Mouse (Mus musculus): Measurements from ENCODE around the gene Spint1.

The Spint1 gene

DNA sequence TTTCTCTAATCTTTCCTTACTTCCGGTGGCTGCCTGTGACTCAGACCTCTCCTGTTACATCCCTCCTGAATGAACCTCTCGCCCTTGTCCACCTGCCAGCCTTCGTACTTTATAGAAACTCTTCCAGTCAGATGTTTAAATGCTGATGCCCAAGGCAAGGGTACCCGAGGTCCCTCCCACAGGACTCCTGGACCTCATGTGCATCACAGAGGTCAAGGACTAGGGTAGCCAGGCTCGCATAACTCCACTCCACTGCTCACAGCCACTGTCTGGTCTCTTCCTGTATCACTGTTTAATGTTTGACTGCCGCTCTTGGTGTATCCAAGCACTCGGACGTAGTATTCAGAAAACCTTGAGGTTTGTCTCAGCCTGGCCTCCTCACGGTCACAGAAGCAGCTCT, 5.4 kb downstream of the Spint1 start:
- in situ Hi-C loops (cut with MseI, MboI) = no loop called here

DNA sequence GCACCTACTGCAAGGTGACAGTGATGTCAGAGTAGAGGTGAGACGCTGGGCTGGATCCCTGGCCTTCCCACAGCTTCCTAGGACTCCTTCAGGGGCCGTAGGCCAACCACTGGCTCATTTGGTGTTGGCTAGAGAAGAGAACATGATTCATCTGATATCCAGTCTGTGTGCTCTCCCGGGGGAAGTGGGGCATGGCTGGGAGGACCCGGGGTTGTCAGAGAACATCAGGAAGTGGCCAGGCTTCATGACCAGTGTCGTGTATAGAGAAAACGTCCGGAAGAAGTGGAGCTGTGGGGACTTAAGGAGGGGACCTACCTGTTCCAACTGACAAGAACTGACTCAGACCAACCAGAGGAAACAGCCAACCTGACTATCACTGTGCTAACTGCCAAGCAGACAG, 8.1 kb downstream of the Spint1 start:
- in situ Hi-C loops (cut with MseI, MboI) = no loop called here

DNA sequence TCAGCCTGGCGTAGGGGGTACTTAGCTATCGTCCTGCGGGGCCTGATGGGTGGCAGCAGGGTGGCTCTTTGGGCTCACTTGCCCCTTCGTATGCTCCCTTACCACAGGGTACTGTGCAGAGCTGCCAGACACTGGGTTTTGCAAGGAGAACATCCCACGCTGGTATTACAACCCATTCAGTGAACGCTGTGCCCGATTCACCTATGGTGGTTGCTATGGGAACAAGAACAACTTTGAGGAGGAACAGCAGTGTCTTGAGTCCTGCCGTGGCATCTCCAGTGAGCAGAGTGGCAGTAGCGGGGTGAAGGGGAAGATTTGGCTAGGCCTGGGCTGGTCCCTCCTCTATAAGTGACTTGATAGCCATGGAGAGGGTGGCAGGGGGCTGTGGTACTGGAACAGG, 10.7 kb downstream of the Spint1 start:
- in situ Hi-C loops (cut with MseI, MboI) = no loop called here

DNA sequence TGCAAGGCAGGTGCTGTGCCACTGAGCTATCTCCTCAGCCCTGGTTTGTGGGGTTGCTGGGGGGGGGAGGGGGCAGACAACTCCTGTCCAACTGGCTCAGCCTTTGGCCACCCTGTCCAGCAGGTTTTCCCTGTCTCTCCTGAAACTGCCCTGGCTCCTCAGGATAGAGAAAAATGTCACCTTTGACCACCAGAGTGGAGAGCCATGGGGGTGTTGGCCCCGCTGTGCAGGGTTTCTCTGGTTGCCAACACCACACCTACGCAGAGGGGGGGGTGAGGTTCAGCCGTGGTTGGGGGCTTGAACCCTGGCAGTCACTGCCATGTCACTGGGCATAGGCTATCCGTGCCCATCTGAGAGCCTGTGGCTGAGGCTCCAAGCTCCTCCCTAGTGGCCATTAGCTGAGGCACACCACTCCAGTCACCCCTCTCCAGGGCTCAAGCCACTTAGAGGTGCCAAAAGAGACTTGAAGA, 12.5 kb downstream of the Spint1 start:
- in situ Hi-C loops (cut with MseI, MboI) = loop anchor here (5.0 kb wide), 1 partner anchor 38 kb away; the partner anchor contains the start of gene Vps18 (in 2 of the 2)

DNA sequence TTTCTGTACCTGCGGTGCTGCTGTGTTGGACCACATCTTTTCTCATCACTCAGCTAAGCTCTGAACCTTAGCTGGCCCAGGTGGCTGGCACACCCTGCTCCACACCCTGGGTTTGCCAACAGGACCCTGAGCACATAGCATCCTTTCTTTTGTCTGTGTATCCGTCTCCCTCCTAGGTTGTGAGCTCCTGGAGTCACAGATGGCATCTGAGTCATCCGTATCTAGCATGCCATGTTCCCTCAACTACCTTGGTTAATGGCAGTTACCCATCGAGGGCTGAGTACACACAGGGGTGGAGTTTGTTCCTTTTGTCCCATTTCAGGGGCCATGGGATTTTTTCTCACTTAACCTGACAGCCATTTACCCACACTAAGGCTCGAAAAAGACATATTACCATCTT, 13.2 kb downstream of the Spint1 start:
- in situ Hi-C loops (cut with MseI, MboI) = loop anchor here (5.0 kb wide), 1 partner anchor 37 kb away; the partner anchor contains the start of gene Vps18 (in 2 of the 2)

DNA sequence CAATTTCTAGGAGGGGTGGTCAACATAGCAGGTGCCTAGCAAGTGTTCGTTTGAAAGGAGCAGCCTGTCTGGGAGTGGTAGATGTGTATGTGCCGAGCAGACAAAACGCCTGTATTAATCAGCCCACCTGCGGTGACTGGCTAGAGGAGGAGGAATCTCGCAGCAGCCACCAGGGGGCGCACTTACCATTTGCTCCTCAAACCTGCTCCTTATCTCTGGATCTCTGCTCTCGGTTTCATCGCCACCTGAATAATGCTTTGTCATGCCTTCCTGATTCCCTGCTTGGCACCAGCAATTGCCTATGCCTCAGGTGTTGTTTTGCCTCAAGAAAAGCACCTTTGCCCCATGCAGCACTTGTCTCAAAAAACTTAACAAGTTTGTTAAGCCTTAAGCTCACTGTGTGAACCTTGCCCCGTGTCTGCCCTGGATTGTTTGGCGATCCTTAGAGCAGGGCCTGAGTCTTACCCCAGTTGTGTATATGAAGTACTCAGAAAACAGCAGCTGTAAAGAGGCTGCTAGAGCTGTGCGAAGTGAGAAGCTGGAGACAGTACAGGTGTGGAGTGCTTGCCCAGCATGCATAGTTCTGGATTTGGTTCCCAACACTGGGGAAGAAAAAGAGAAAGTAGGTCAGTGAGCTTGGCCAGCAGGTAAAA, 13.8 kb downstream of the Spint1 start:
- in situ Hi-C loops (cut with MseI, MboI) = loop anchor here (5.0 kb wide), 1 partner anchor 36 kb away; the partner anchor contains the start of gene Vps18 (in 2 of the 2)

DNA sequence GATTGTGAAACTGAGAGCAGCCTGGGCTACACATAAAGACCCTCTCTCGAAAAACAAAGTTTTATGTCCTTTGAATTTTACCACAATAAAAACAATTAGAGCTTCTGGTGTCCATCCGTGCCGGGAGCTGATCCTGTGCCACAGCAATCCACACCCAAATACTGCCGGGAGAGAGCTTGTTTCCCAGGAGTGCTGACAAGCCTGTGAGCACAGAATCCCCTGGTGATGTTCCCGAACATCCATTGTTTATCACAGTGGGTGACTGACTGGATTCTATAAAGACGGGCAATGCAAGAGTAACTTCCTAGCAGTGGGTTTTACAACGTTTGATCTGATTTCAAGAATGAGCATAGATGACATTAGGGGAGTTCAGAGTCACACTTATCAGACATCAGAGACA, 17.8 kb downstream of the Spint1 start:
- in situ Hi-C loops (cut with MseI, MboI) = loop anchor here (5.0 kb wide), 1 partner anchor 32 kb away; the partner anchor contains the start of gene Vps18 (in 2 of the 2)

DNA sequence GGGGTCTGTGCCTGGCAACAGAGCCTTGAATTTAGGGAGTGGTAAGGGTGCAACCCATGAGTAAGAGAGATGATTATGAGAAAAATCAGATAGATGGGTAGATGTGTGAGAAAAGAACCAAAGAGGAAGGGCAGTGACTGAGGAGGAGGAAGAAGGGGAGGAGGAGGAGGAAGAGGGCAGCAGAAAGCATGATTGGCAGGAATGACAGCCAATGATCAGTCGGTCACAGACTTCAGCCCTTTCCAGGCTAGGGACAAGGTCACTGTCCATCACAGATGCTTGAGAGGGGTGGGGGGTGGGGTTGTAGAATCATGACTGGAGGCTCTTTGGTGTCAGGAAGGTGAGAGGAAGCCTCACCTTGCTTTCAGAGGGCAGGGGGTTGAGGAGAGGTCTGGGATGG, 23.4 kb downstream of the Spint1 start:
- in situ Hi-C loops (cut with MseI, MboI) = no loop called here

DNA sequence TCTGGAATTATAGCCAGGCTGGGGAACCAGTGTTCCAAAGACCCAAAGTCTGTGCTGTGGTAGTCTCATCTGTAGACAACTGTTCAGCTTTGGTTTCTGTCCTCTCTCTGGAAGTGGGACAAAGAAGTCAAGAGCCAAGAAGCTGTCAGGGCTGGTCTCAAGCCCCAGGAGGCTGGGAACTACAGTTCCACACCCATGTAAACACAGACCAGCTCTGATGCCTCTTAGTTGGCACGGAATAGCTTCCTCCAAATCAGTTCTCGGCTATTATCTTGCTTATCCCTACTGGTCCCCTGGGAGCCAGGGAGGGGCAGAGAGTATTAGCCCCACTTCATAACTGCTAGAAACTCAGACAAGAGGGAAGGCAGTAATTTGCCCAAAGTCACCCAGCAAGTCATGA, 24.2 kb downstream of the Spint1 start:
- in situ Hi-C loops (cut with MseI, MboI) = no loop called here

DNA sequence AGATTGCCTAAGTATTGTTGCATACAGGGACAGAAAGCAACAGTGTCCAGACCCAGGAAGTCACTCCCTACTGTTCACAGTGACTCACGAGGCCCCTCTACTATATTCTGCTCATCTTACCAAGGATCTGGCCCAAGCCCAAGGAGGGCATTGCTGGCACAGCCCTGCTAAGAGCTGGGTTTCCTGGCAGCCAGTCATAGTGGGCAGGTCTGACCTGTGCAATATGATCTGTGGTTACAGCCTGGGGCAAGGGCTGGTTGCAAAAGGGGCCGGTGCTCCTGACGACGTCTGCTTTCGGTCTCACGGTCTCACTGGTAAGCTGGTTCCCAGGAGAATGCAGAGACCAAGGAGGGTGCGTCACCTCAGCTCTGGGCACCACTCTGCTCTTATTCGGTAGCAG, 25.8 kb downstream of the Spint1 start:
- in situ Hi-C loops (cut with MseI, MboI) = no loop called here

DNA sequence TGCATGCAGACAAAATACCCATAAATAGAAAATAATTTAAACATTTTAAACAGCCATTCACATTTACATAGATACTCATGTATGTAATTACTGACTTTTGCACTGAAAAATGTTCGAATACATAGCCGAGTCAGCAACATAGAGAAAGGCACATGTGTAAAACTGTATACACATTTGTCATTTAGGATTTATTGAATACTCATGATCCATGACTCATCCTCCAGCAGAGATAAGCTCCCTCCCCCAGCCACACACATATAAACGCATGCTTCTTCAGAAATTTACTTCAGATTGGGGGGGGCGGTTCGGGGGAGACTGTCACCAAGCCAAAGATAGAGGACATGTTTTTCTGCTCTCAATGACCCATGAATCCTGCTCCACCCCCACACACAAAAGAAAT, 26.7 kb downstream of the Spint1 start:
- in situ Hi-C loops (cut with MseI, MboI) = no loop called here

DNA sequence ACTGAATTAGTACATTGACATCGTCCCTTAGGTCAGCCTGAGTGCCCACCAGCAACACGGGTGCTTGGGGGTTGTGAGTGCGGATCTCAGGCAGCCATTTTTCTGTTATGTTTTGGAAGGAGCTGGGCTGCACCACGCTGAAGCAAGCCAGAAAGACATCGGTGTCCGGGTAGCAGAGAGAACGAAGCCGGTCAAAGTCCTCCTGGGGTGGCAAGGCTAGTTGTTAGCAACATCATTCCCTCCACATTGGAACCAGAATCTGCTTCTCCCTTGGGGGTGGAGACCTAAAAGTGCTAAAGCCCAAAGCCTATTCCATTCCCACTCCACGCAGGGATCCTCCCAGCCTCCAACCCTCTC, 33.1 kb downstream of the Spint1 start:
- in situ Hi-C loops (cut with MseI, MboI) = no loop called here

DNA sequence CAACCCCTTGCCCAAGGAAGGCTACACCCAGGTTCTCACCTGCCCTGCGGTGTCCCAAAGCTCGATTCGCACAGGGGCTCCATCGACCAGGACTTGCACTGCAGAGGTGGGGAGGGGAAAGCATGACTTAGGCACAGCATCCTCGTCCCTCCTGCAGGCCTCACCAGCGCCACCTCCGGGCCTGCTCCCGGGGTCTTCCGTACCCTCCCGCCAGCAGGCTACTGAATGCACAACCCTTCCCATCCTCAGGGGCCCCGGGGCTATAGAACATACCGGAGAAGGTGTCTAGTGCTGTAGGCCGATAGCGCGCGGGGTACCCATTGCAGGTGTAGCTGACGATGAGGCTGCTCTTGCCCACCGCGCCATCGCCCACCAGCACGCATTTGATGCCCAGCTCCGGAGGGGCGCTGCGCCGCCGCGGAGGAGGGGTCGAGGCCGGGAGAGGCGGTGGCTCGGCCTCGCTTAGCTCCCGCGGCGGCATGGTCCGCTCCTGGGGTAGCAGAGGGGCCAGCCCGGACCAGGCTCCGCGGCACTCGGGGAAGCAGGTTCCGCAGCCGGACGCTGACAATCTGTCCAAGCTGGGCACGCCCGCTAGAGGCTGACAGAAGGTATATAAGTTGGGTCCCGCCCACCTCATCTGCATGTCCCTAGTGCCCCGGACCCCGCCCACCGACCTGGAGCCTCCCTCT, 33.6 kb downstream of the Spint1 start, which contains the start of gene Rhov:
TSS of gene Rhov (minus strand) at position 630 of the 689 bp plus-strand sequence.
- in situ Hi-C loops (cut with MseI, MboI) = no loop called here

DNA sequence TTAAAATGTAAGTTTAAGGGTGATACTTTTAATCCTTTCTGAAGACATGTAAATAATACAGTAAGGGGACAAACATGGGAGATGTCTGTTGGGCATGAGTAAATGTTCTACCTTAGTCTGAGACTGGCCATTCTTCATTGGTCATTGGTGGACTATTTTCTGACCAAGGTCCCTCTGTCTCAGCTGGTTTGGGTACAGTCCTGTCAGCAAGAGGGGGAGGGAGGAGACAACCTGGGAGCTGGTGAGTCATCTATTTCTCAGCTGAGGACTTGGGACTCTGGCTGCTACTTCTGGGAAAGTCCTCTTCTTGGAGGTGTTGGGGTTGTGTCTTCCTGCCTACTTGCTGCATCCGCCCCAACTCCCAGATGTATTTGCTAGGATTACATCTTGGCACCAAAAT, 37.0 kb downstream of the Spint1 start:
- in situ Hi-C loops (cut with MseI, MboI) = no loop called here

DNA sequence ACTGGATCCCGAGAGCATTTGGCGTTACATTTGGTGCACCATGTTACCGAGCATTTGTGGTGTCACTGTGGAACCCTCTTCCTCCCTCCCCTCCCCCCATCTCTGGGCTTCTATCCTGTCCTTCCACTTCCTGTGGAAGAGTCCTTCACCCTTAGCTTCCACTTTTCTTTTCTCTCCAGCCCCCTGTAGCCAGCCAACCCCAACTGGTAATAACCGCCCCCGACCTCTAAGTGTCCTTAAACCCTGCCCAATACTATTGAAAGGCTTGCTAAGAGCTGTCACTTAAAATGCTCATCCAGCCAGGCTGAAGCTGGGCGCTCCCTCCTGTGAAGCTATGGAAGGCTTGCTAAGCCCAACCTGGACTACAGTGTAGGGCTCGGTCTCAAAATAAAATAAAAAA, 39.8 kb downstream of the Spint1 start:
- in situ Hi-C loops (cut with MseI, MboI) = no loop called here

DNA sequence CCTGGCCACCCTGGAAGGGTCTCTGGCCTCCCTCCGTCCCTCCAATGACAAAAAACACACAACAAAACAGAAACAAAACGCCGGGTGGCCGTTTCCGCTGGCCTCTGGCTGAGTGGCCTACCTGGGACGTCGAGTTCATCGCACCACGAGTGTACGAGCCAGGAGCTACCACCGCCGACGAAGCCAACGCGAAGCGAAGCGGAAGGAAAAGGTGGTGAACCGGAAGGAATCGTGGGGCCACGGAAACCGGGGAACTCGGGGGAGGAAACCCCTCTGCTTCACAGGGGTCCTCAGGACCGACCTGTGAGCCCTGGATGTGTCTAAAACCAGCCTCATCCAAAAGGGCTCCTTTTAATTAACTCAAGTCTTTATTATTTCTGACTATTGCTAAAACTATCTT, 40.6 kb downstream of the Spint1 start:
- in situ Hi-C loops (cut with MseI, MboI) = no loop called here

DNA sequence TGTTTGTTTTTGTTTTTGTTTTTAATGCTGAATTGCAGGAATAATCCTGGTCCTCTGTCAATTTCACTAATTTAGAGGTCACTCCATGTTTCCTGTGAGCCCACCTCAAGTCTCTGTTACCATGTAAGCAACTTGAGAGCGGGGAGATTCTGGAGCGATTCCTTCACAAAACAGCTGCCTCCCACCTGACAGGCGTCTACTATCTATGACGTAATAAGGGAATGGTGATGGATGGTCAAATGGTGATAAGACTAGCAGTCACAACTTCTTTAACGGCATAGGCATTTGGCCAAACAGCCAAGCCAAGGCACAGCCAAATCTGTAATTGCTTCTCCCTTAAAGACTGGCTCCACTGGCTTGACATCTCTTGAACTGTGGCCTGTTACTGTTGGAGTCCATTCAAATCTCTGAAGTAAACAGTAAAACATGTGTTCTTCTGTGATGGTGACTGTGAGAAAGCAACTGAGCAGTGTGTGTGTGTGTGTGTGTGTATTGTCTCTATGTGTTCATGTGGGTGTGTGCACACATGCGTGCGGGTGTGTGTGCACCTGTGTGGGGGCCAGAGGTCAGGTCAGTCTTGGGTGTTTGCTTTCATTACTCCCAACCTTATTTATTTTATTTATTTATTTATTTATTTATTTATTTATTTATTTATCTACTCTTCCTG, 44.9 kb downstream of the Spint1 start:
- in situ Hi-C loops (cut with MseI, MboI) = no loop called here

DNA sequence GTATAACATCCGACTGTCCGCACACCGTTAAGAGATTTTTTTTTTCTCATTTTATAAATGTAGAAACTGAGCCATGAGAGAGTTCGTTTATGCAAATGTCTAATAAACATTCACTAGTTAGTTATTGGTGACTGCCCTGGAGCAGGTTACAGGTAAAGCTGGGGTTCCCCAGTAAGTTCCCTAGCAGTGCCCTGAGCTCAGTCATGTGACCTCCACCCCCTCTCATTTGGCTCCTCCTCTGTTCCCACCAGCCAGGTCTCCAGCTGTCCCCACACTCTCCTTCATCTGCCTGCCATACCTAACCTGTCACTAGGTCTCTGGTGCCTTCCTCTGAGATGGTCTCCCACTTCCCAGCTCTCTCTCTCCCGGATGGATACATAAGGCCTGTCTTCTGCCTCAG, 50.2 kb downstream of the Spint1 start:
- in situ Hi-C loops (cut with MseI, MboI) = loop anchor here (5.0 kb wide), 1 partner anchor 35 kb away; no protein-coding TSS in a partner anchor

DNA sequence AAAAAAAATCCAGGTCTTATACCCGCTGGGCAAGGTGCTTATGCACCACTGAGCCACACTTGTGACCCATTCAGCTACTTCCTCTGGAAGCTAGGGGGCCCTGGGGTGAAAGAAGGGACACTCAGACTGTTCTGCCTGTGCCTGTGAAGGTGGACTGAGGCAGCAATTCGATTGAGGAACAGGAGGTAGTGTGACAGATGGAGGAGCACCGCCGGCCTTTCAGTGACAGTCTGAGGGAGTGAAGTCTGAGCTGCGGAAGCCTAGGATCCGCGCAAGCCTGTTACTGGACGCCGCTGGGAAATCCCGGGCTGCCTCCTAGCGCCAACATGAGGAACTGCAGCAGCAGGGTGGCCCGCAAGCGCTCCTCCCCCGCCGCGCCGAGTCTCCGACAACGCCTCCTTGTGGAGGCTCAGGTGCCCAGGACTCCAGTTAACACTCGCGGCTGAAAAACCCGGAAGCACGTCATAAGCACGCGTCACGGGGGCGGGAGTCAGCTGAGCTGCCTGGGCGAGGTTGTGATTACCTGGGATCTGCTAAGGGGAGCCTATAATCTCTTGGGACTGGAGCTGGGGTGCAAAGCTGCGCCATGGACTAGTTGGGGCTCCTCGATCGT, 51.2 kb downstream of the Spint1 start, which contains the start of gene Vps18:
TSS of gene Vps18 (plus strand) at position 471 of the 613 bp plus-strand sequence.
- in situ Hi-C loops (cut with MseI, MboI) = loop anchor here (5.0 kb wide), 1 partner anchor 36 kb away; no protein-coding TSS in a partner anchor

DNA sequence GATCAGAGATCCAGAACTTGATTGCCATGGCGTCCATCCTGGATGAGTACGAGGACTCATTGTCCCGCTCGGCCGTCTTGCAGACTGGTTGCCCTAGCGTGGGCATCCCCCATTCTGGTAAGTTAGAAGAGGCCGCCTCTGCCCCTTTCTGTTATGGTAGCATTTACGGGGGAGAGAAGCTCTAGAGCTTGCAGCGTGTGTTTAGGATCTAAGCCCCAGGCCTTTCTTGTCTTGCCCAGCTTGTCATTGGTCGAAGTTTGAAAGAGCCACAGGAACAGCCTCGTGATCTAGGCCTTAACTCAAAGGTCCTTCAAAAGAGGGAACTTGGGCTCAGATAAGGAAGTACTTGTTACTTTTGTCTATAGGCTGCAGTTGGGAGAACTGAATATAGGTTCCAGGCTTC, 51.9 kb downstream of the Spint1 start:
- in situ Hi-C loops (cut with MseI, MboI) = loop anchor here (5.0 kb wide), 1 partner anchor 37 kb away; no protein-coding TSS in a partner anchor

DNA sequence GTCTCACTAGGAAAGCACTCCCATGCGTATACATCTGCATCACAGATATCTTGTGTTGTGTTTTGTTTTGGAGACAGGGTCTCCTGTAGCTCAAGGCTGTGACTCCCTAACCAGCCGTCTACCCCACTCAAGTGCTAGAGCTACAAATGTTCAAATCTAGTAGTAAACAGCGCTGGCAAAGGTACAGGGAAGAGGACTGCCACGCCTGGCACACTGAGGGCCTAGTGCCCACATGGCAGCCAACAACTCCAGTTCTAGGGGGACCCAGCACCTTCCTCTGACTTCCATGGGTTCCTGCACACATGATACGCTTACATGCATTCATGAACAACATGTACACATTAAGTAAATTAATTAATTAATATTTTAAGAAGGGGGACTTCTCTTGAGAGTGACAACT, 55.1 kb downstream of the Spint1 start:
- in situ Hi-C loops (cut with MseI, MboI) = loop anchor here in 1 of 2 experiments (10.0 kb wide), 1 partner anchor 133 kb away; no protein-coding TSS in a partner anchor

DNA sequence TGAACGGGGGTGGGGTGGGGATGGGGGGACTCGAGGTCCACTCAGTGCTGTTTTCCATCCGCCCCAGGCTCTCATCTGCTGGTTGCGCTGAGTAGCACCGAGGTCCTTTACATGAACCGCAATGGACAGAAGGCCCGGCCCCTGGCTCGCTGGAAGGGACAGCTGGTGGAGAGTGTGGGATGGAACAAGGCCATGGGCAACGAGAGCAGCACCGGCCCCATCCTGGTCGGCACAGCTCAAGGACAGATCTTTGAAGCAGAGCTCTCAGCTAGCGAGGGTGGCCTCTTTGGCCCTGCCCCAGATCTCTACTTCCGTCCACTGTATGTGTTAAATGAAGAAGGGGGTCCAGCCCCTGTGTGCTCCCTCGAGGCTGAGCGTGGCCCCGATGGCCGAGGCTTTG, 55.7 kb downstream of the Spint1 start:
- in situ Hi-C loops (cut with MseI, MboI) = loop anchor here in 1 of 2 experiments (10.0 kb wide), 1 partner anchor 132 kb away; no protein-coding TSS in a partner anchor
